Mouse (Mus musculus): ENCODE data around the gene Ddx6.

Ddx6 gene

GRCm38 (mm10) chr9:44593886-44594285 lies 10.8 kb upstream of the Ddx6 start:
- in situ Hi-C loops (cut with MboI, MseI): no loop called here

- in situ Hi-C loops (cut with MboI, MseI): no loop called here
Observed at GRCm38 (mm10) chr9:44594901-44595536, 9.7 kb upstream of the Ddx6 start.

GRCm38 (mm10) chr9:44595537-44595930 lies 9.2 kb upstream of the Ddx6 start:
- in situ Hi-C loops (cut with MboI, MseI): no loop called here

GRCm38 (mm10) chr9:44597742-44598141 lies 7.0 kb upstream of the Ddx6 start:
- in situ Hi-C loops (cut with MboI, MseI): no loop called here

GRCm38 (mm10) chr9:44598899-44599495 lies 5.7 kb upstream of the Ddx6 start:
- in situ Hi-C loops (cut with MboI, MseI): no loop called here

GRCm38 (mm10) chr9:44599616-44600015 lies 5.1 kb upstream of the Ddx6 start:
- in situ Hi-C loops (cut with MboI, MseI): loop anchor here (25.0 kb wide), 1 partner anchor 1513 kb away; no protein-coding TSS in a partner anchor

GRCm38 (mm10) chr9:44600801-44601200 lies 3.9 kb upstream of the Ddx6 start:
- in situ Hi-C loops (cut with MboI, MseI): loop anchor here (25.0 kb wide), 1 partner anchor 1512 kb away; no protein-coding TSS in a partner anchor

- in situ Hi-C loops (cut with MboI, MseI): loop anchor here (25.0 kb wide), 1 partner anchor 1510 kb away; no protein-coding TSS in a partner anchor
Observed at GRCm38 (mm10) chr9:44602766-44603165, 1.9 kb upstream of the Ddx6 start.

GRCm38 (mm10) chr9:44603454-44604289 lies 1.0 kb upstream of the Ddx6 start:
- in situ Hi-C loops (cut with MboI, MseI): loop anchor here (25.0 kb wide), 1 partner anchor 1509 kb away; no protein-coding TSS in a partner anchor

- in situ Hi-C loops (cut with MboI, MseI): loop anchor here (25.0 kb wide), 1 partner anchor 1508 kb away; no protein-coding TSS in a partner anchor
Observed at GRCm38 (mm10) chr9:44604290-44604778, 358 bp upstream of the Ddx6 start.

GRCm38 (mm10) chr9:44605616-44606165 lies 999 bp downstream of the Ddx6 start:
- in situ Hi-C loops (cut with MboI, MseI): loop anchor here (25.0 kb wide), 1 partner anchor 1507 kb away; no protein-coding TSS in a partner anchor

- in situ Hi-C loops (cut with MboI, MseI): loop anchor here (25.0 kb wide), 1 partner anchor 1506 kb away; no protein-coding TSS in a partner anchor
Observed at GRCm38 (mm10) chr9:44606646-44607045, 2.0 kb downstream of the Ddx6 start.

GRCm38 (mm10) chr9:44607306-44607705 lies 2.6 kb downstream of the Ddx6 start:
- in situ Hi-C loops (cut with MboI, MseI): loop anchor here (25.0 kb wide), 1 partner anchor 1505 kb away; no protein-coding TSS in a partner anchor

GRCm38 (mm10) chr9:44610371-44610770 lies 5.7 kb downstream of the Ddx6 start:
- in situ Hi-C loops (cut with MboI, MseI): loop anchor here (25.0 kb wide), 1 partner anchor 1502 kb away; no protein-coding TSS in a partner anchor

- in situ Hi-C loops (cut with MboI, MseI): loop anchor here (25.0 kb wide), 1 partner anchor 1499 kb away; no protein-coding TSS in a partner anchor
Observed at GRCm38 (mm10) chr9:44613081-44613480, 8.4 kb downstream of the Ddx6 start.

- in situ Hi-C loops (cut with MboI, MseI): loop anchor here (25.0 kb wide), 1 partner anchor 1491 kb away; no protein-coding TSS in a partner anchor
Observed at GRCm38 (mm10) chr9:44621114-44621513, 16.4 kb downstream of the Ddx6 start.

GRCm38 (mm10) chr9:44624390-44624789 lies 19.7 kb downstream of the Ddx6 start:
- in situ Hi-C loops (cut with MboI, MseI): loop anchor here (25.0 kb wide), 1 partner anchor 1488 kb away; no protein-coding TSS in a partner anchor

- in situ Hi-C loops (cut with MboI, MseI): no loop called here
Observed at GRCm38 (mm10) chr9:44626268-44626667, 21.6 kb downstream of the Ddx6 start.

GRCm38 (mm10) chr9:44637551-44638169 lies 33.0 kb downstream of the Ddx6 start:
- in situ Hi-C loops (cut with MboI, MseI): loop anchor here (10.0 kb wide), 1 partner anchor 187 kb away; no protein-coding TSS in a partner anchor

GRCm38 (mm10) chr9:44638726-44639125 lies 34.0 kb downstream of the Ddx6 start:
- in situ Hi-C loops (cut with MboI, MseI): loop anchor here (10.0 kb wide), 1 partner anchor 186 kb away; no protein-coding TSS in a partner anchor

Data from T-helper 2 cell (primary cell).